Mouse (Mus musculus): ENCODE data around the gene Psen2.

The Psen2 gene

GRCm38 (mm10) chr1:180248593-180249146 lies 14.6 kb downstream of the Psen2 start:
- DNase-seq: no peak

DNA sequence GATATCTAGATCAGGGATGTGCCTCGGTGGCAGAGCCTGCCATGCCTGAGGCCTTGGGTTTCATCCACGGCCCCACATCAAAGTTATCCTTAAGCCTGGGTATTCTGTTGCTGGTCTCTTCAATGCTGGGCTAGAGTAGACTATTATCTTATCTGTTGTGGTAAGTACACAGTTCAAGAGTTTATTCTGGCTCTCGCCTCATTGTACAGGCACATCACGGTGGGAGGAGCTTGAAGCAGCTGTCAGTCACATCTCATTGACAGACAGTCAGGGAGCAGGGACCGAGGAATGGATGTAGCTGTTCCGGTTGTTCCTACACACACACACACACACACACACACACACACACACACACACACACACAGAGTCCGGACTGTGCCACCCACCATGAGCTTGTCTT lies 15.3 kb downstream of the Psen2 start:
- DNase-seq: no peak

- DNase-seq: no peak
These were observed 17.3 kb downstream of the Psen2 start for GRCm38 (mm10) chr1:180245741-180246507.

GRCm38 (mm10) chr1:180231729-180232128 lies 31.5 kb downstream of the Psen2 start:
- DNase-seq: no peak

- no peak for DNase-seq
These were observed 32.7 kb downstream of the Psen2 start for GRCm38 (mm10) chr1:180230580-180230979.

GRCm38 (mm10) chr1:180229906-180230305 lies 33.3 kb downstream of the Psen2 start:
- no peak for DNase-seq

DNA sequence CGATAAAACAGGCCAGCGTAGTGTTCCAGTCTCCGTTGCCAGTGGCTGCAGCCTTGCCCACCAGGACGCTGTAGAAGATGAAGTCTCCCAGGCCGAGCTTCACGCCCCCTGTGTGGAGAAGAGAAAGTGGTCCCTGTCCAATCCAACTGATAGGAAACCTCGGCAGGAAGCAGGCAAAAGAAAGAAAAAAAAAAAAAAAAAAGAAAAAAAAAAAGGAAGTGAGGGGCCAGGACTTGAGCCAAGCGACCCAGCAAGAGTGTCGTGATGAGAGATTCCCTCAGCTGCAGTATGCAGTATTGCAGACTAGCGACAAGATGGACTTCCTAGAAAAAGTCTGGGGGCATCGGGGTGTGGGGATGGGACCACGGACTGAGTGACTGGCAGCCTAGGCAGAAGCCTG lies 34.4 kb downstream of the Psen2 start:
- DNase-seq: no peak

- DNase-seq: no peak
These were observed 36.5 kb downstream of the Psen2 start for GRCm38 (mm10) chr1:180226766-180227165.

DNA sequence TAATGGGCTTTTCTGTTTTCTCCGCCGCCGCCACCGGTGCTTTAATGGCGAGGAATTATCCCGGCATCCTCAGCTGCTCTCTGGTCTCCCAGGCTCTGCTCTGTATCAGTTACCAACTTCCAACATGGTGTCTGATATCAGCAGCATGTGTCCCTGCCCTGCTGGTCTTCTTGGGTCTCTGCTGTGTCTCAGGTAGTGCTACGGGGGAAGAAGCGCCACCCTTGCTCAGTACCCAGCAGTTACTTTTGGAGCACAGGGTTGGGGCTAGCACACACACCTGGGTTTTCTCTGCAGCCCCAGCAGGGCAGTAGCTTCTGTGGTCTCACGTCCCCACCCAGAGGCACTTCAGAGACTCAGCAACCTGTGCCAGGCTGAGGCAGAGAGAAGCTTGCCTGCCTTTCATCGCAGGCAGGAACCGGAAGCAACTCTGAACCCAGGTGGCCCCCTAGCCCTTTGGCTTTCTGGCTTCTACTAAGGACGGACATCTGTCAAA lies 37.0 kb downstream of the Psen2 start:
- DNase-seq: peak; percentile 41

DNA sequence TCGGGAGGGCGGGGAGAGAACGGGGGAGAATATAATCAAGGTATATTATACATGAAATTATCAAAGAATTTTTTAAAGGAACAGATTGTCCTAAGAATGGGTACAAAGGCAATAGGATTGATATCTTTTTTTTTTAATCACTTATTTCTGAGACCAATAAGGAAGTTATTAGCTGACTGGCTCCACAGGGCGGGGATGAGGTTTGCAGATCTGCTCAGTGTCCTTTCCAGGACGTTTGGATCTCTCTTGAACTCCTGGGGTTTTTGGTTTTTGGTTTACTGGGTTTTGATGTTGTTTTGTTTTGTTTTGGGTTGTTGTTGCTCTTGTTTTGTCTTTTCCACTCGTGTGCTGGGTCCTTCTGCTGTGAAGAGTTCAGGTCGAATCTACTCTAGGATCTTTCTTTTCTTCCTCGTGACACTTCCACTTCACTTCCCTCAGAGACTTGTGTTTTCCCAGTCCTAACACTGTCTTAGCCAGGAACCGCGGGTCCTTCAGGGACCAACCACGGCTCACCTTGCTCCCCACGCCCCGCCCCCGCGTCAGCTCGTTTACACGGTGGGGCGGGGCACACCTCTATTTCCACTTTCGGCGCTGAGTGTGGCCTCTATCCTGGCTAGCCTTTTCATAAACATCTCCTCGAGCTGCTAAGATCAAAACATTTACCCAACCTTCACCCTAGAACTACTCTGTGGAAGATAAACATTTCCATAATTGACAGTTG lies 37.6 kb downstream of the Psen2 start:
- DNase-seq: peak; percentile 84

GRCm38 (mm10) chr1:180222007-180222406 lies 41.2 kb downstream of the Psen2 start:
- no peak for DNase-seq

GRCm38 (mm10) chr1:180220791-180221542 lies 42.3 kb downstream of the Psen2 start:
- DNase-seq: no peak

DNA sequence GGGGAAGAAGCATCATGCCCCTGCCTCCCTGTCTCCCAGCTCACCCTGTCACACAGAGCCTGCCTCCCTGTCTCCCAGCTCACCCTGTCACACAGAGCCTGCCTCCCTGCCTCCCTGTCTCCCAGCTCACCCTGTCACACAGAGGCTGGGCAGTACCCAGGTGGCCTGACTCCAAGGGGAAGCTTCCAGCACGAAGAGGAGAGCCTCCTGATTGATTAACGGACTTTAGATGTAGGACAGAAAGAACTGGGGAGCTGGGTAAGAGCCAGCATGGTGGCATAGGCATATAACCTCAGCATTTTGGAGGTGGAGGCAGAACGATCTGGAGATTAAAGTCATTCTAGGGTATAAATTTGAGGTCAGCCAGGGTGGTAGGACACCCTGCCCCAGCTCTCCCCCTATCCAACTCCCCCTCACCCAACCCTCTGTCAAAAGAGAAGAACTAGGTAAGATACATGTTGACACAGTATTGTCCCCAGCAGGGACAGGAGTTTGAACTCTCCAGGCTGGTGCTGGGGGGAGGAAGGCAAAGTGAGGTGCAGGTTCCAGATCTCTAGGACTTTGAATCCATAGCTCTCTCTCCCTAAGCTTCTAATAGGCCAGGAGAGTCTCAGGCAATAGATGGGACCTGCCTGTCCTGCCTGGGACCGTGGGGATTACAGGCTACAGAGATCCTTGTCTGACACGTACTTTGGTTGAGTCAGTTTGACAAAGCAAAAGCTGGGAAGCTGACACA lies 46.5 kb downstream of the Psen2 start:
- DNase-seq: no peak

DNA sequence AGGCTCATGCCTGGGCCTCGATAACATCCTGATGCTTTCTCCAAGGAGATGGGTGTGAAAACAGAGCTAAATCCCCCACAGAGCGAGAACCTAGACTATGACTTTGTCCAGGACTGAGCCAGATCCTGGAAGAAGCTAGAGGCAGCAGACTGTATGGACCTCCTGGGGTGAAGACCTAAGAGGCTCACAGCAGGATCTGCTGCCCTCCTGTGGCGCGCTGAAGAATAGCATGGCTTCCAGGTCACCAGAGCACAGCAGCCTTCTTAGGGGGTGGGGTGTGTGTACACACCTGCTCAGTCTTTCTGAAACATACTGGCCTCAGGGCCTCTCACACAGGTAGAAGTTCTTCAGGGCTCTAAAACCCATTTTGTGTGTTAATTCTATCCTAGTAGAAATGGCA lies 48.2 kb downstream of the Psen2 start:
- DNase-seq: peak; percentile 82

DNA sequence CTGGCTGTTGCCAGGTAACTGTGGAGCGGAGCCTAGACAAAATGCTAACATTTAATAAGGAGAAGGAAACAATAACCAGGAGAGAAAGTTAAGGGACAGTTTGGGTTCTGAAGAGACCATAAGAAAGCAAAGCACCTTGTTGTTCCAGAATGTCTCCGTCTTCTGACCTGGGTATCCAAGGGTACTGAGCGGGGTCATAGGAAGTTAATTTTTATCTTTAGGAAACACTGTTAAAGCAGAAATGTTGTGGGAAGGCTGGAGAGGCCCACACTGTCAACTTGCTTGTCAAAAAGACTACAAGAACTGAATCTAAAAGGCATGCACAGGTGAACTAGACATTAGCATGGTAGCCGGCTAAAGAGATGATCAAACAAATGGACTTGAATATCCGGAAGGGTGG lies 50.3 kb downstream of the Psen2 start:
- DNase-seq: no peak

GRCm38 (mm10) chr1:180210781-180211271 lies 52.4 kb downstream of the Psen2 start:
- DNase-seq: peak; percentile 74

GRCm38 (mm10) chr1:180210031-180210432 lies 53.2 kb downstream of the Psen2 start:
- peak; percentile 45 for DNase-seq

DNA sequence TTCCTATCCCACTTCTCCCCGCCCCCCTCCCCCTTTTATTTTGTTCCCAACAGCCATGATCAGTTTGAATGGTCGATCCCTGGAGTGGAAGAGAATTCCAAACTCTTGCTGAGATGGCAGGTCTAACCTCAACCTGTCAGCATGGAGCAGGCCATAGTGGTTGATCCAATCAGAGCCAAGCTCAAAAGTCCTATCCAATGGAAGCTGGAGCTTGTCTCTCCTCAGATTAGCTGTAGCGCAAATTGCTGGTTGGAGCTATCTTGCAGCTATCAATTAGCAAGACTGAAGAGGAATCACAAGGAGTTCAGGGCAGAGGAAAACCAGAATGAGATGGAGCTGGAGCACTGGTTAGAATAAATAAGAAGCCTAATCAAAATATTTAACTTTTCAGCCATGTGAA lies 54.9 kb downstream of the Psen2 start:
- DNase-seq: no peak

GRCm38 (mm10) chr1:180200722-180201121 lies 62.5 kb downstream of the Psen2 start:
- no peak for DNase-seq

- no peak for DNase-seq
These were observed 63.6 kb downstream of the Psen2 start for GRCm38 (mm10) chr1:180199715-180200050.

GRCm38 (mm10) chr1:180198959-180199714 lies 64.1 kb downstream of the Psen2 start, which contains the start of gene Coq8a:
Coq8a (minus strand) TSS chr1:180199602.
- DNase-seq: no peak

All from kidney, postnatal 14 days (tissue).